Mouse (Mus musculus) testis, adult 2 months (tissue): Measurements from ENCODE around the gene S100a1. TPM values are rescaled to one million over a fixed set of nuclear protein-coding genes. Genes with fewer than 3 reads are reported as not detected.

Experiments
- H3K27ac ChIP-seq: fragments of 200-500 bp; 2 replicates; pipeline ENCODE4 v1.5.1; 2012; ENCODE audit warnings: low read depth, low read length; ENCODE audit not compliant: control insufficient read depth, insufficient read depth
- H3K27me3 ChIP-seq: fragments of 200-500 bp; 2 replicates; pipeline ENCODE4 v1.6.1; 2012; ENCODE audit warnings: mild to moderate bottlenecking, low read length, moderate library complexity; ENCODE audit not compliant: control insufficient read depth, insufficient read depth
- H3K36me3 ChIP-seq: fragments of 200-500 bp; 2 replicates; pipeline ENCODE4 v1.6.1; 2012; ENCODE audit warnings: mild to moderate bottlenecking, low read length; ENCODE audit not compliant: control insufficient read depth, insufficient read depth
- H3K4me1 ChIP-seq: fragments of 200-500 bp; 2 replicates; pipeline ENCODE4 v1.6.1; 2012; ENCODE audit warnings: low read length; ENCODE audit not compliant: control insufficient read depth, insufficient read depth
- H3K4me3 ChIP-seq: fragments of 200-500 bp; 2 replicates; pipeline ENCODE4 v1.5.1; 2012; ENCODE audit warnings: low read depth, mild to moderate bottlenecking, low read length, moderate library complexity, mixed read lengths; ENCODE audit not compliant: control insufficient read depth
- CTCF ChIP-seq: fragments of 200-500 bp; IDR thresholded peaks from 2 replicates; pipeline ENCODE4 v1.5.1; 2012; ENCODE audit warnings: low read depth, mild to moderate bottlenecking, inconsistent platforms, low read length, moderate library complexity; ENCODE audit not compliant: control insufficient read depth, insufficient read depth, insufficient replicate concordance
- POLR2A ChIP-seq: fragments of 200-500 bp; IDR thresholded peaks from 2 replicates; pipeline ENCODE4 v1.6.1; 2012; ENCODE audit warnings: low read depth, mild to moderate bottlenecking, inconsistent platforms, low read length, moderate library complexity; ENCODE audit not compliant: control insufficient read depth
- polyA plus RNA-seq: library from polyadenylated mRNA; depleted of rRNA; stranded (reverse); fragments of >200 nt; gene quantifications from 2 replicates; pipeline ENCODE4 v1.2.3, GENCODE M21; 2012; rRNA removed

S100a1 gene
- 16.8 and 17.6 TPM in 2 replicates for polyA plus RNA-seq

DNA sequence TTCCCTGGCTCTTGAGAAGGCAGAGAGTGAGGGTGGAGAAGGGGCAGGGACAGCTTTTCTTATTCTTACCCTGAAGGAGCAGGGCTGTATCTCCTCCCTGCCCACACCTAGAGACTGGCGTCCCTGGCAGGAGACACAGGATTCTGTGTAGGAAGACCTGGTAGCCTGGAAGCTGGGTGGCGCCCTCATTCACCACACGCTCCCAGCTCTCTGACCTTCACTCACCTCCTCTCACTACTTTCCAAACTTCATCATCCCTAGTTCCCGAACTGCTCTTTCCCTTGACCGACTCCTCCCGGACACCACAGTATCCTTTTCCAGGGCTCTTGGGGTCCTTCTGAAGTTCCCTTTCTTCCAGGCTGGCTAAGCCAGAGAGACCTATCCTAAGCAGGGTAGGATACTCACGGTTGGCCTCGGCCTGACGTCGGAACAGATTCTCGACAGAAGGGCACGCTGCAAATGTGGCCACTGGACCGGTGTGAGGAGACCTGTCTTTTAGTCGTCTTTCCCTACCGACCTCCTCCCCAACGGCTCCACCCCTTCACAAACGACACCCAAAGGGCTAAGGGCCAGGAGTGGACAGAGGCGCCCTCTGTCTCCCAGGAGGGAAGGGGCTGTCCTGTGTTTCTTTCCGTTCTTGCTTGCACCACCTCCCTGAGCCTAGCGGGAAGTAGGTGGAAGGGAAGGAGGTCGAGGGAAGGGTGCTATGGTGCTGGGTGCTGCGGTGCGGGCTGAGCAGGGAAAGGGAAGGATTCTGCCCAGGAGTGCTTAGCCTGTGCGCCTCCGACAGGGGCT lies at the start of gene S100a1, which contains the start of gene S100a13:
Gene S100a1 (minus strand): TSS at position 597 of the 795 bp plus-strand sequence.
Gene S100a13 (plus strand): TSS at position 640 of the 795 bp plus-strand sequence.
- Histone ChIP-seq H3K27ac (peak within 1 kb of the TSS; percentile 43; the same call in 1 of the 2 replicates), H3K27me3 (no peaks in the 10 kb centered on the region)
- TF ChIP-seq POLR2A (peak; percentile 38; the same call in 1 of the 2 replicates), CTCF (no peak)

DNA sequence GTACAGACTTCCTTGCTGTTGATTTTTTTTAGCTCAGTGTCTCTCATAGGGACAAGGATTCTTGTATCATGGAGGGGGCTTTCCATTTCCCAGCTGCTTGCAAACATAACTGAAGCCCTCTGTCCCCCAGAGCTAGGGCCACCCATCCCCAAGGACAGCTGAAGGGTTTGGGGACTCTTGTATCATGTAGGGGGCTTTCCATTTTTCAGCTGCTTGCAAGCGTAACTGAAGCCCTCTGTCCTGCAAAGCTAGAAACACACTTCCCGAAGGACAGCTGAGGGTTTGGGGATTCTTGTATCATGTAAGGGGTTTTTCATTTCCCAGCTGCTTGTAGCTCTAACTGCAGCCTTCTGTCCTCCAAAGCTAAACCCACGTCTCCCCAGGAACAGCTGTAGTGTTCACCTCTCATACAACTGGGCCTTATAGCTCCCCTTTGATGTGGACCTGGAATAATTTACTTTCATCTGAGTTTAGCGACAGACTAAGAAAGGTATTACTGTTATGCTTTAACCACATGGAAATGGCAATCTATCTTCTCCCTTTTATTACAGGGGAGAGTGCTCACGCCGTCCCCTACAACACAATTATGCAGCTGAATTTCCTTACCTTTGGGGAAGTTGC lies 45.9 kb upstream of the S100a1 start, which contains the start of gene S100a3:
Gene S100a3 (plus strand): TSS at position 571 of the 621 bp plus-strand sequence.
- Histone ChIP-seq H3K36me3 (no peaks in the 10 kb centered on the region), H3K27ac (no peak within 1 kb of the TSS), H3K4me3 (no peak within 1 kb of the TSS), H3K27me3 (no peaks in the 10 kb centered on the region), H3K4me1 (no peaks in the 10 kb centered on the region)
- no peak for TF ChIP-seq POLR2A
- no peak for TF ChIP-seq CTCF

More for the DNA sequence above, at the start of gene S100a1, which contains the start of gene S100a13:
- Histone ChIP-seq H3K4me3 (peak within 1 kb of the TSS; percentile 54), H3K4me1 (peaks cover 17% of the 10 kb centered on the region), H3K36me3 (no peaks in the 10 kb centered on the region)

DNA sequence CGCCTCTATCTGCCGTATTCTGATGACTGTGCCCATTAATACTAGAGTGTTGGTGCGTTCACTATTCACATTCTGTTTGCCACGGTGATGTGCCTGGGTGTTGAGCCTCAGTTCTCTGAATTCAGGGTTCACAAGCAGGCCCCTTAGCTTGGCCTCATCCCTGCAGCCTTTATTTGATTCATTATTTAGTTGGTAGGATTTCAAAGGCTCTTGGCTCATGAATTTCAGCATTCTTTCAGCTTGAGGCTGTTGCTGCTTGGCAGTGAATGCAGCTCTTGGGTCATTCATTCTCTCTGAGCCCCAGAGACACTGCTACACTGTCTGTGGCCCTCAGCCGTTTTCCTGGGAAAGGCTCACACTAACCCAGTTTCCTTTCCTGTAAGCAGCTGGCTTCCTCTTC lies 41.8 kb upstream of the S100a1 start:
- H3K27me3 ChIP-seq, result no peaks in the 10 kb centered on the region
- no peak overlapping the region for H3K4me3 ChIP-seq
- H3K4me1 ChIP-seq, result peaks cover 2% of the 10 kb centered on the region; the same call in 1 of the 2 replicates
- TF ChIP-seq POLR2A (no peak), CTCF (no peak)
- H3K27ac ChIP-seq, result no peak overlapping the region
- no peaks in the 10 kb centered on the region for H3K36me3 ChIP-seq

DNA sequence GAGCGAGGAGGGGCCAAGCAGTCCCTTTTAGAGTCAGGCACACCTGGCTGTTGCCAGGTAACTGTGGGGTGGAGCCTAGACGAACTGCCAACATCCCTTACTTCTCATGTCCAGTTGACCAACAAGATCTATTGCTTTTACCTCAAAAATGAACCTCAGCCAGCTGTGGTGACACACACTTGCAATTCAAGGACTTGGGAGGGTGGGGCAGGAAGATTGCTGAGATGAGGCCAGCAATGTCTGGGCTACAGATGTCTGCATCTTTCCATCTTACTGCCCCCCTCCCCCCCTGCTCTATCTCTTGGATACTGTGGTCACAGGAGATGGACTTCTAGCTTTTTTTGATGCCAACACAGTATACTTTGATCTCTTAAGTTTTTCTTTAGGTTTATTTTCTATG lies 38.0 kb upstream of the S100a1 start:
- H3K4me1 ChIP-seq, result peaks cover 2% of the 10 kb centered on the region; the same call in 1 of the 2 replicates
- H3K4me3 ChIP-seq, result no peak overlapping the region
- no peak overlapping the region for H3K27ac ChIP-seq
- no peaks in the 10 kb centered on the region for H3K27me3 ChIP-seq
- TF ChIP-seq POLR2A (no peak), CTCF (no peak)
- no peaks in the 10 kb centered on the region for H3K36me3 ChIP-seq

DNA sequence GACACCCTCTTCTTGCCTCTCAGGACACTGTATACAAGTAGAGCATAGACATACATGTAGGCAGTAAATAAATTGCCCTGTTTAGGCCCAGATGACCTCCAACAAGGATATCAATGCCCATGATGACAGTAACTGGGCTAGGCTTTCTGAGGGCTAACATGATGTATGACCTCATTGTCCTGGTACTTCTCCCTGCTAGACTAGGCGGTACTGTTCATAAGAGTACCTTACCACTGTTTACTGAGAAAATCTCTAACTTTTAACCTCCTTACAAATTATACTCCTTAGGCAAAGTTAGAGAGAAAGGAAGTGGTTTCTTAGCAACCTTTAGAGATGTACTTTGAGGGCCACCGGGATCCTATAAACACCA lies 36.2 kb upstream of the S100a1 start:
- Histone ChIP-seq H3K4me3 (no peak overlapping the region), H3K4me1 (peaks cover 2% of the 10 kb centered on the region; the same call in 1 of the 2 replicates), H3K36me3 (no peaks in the 10 kb centered on the region), H3K27me3 (no peaks in the 10 kb centered on the region), H3K27ac (no peak overlapping the region)
- no peak for TF ChIP-seq CTCF
- no peak for TF ChIP-seq POLR2A

DNA sequence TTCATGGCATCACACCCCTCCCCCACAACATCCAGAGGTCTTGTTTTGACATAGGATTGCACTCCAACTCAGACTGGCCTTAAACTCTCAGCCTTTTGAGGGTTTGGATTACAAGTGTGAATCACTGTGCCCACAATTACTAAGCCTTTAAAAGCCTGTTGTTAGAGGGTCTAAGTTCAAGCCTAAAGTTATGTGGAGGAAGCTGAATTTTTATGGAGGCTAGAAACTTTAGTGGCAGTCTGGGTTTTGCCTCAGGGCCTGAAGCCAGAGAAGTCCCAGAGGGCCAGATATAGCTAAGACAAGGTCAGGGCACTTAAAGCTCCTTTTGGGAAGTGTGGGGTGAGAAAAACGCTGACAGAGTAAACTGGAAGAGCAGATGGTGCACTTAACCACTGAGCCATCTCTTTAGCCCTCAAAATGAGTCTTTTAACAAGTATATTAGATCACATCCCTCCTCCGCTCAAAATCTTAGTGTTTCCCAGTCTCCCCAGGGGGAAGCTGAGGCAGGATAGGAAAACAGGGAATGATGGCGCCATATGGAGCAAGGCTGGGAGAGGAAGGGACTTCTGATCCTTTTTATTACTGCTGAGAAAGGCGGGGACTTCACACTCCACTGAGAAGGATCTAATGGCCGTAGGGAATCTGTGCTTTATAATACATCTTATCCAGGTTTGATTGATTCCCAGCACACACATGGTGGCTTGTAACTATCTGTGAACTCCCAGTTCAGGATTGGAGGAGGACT lies 35.7 kb upstream of the S100a1 start:
- no peaks in the 10 kb centered on the region for H3K36me3 ChIP-seq
- peaks cover 2% of the 10 kb centered on the region; the same call in 1 of the 2 replicates for H3K4me1 ChIP-seq
- no peaks in the 10 kb centered on the region for H3K27me3 ChIP-seq
- no peak for TF ChIP-seq CTCF
- no peak for TF ChIP-seq POLR2A
- no peak overlapping the region for H3K4me3 ChIP-seq
- H3K27ac ChIP-seq, result no peak overlapping the region
